In genomic region chr15:78926021-78926919, GRCm38 (mm10) we compare ENCODE assay signal across 8 mouse cellular contexts. TPM values are rescaled to one million over a fixed set of nuclear protein-coding genes. Genes with fewer than 3 reads are reported as not detected.
A peak's percentile ranks its signal among the peaks of the same experiment; 100 is the strongest.
DNase-seq lines count a peak whose midpoint lies in the region; ATAC-seq and TF ChIP-seq lines count a peak whose summit lies in the region.

Gene Lgals1 (plus strand): TSS chr15:78926725.

- H3K4me2 ChIP-seq in forebrain, embryonic 11.5 days (ENCODE audit: low read depth, low read length, severe bottlenecking): peak within 1 kb of the TSS; percentile 59
- H3K4me2 ChIP-seq in neural tube, embryonic 14.5 days (ENCODE audit: low read depth, low read length): peak within 1 kb of the TSS; percentile 59

- TF ChIP-seq CTCF in G1E (IDR thresholded peaks at IDR 0.05; ENCODE audit: low read depth, low read length): no peak

- intact Hi-C loops in heart, postnatal 10 days (cut with DNase I): no loop called here

- ATAC-seq in G1E (ENCODE audit: extremely low read depth, insufficient number of reproducible peaks, low FRiP score, poor library complexity, severe bottlenecking): peak; percentile 37
- ATAC-seq in forebrain, embryonic 11.5 days (replicated peaks; ENCODE audit: low FRiP score): peak; percentile 68
- ATAC-seq in neural tube, embryonic 14.5 days (ENCODE audit: low read depth): peak; percentile 65; the same call in 1 of the 2 replicates

- H3K27ac ChIP-seq in forebrain, embryonic 11.5 days (ENCODE audit: low read depth, low read length): no peak within 1 kb of the TSS
- peak within 1 kb of the TSS; percentile 64 for H3K27ac ChIP-seq in neural tube, embryonic 14.5 days (ENCODE audit: low read depth, low read length)

- H3K4me3 ChIP-seq in G1E (ENCODE audit: low read depth, low read length): peak within 1 kb of the TSS; percentile 79
- peak within 1 kb of the TSS; percentile 28 for H3K4me3 ChIP-seq in forebrain, embryonic 11.5 days (ENCODE audit: low read depth, low read length)
- peak within 1 kb of the TSS; percentile 20; the same call in 1 of the 2 replicates for H3K4me3 ChIP-seq in neural tube, embryonic 14.5 days (ENCODE audit: low read depth, low read length)

- H3K4me1 ChIP-seq in G1E (ENCODE audit: insufficient read depth, low read depth, low read length): peaks cover 87% of the 10 kb centered on the region
- H3K4me1 ChIP-seq in forebrain, embryonic 11.5 days (replicated peaks; ENCODE audit: control insufficient read depth, insufficient read depth, low read length): peaks cover 22% of the 10 kb centered on the region
- H3K4me1 ChIP-seq in neural tube, embryonic 14.5 days (ENCODE audit: control insufficient read depth, insufficient read depth, low read length): peaks cover 8% of the 10 kb centered on the region; the same call in 1 of the 2 replicates

- H3K36me3 ChIP-seq in G1E (replicated peaks): peaks cover 44% of the 10 kb centered on the region
- no peaks in the 10 kb centered on the region for H3K36me3 ChIP-seq in forebrain, embryonic 11.5 days (ENCODE audit: control insufficient read depth, insufficient read depth, low read length)
- H3K36me3 ChIP-seq in neural tube, embryonic 14.5 days (ENCODE audit: control insufficient read depth, insufficient read depth, low read length): no peaks in the 10 kb centered on the region

- DNase-seq in G1E (ENCODE audit: low spot score): peak; percentile 97
- DNase-seq in c-Kit-positive CD71-positive TER-119-positive erythroid progenitor cells, embryonic 14.5 days (ENCODE audit: low spot score): peak; percentile 79
- DNase-seq in forebrain, embryonic 11.5 days (ENCODE audit: low spot score): peak; percentile 84
- DNase-seq in heart, postnatal 10 days: peak; percentile 95 to 96
- peak; percentile 95 to 96 for DNase-seq in kidney, postnatal 36 days
- peak; percentile 86 for DNase-seq in lung, adult 18-20 months
- peak; percentile 85 for DNase-seq in thymus, postnatal 14 days

- peaks cover 4% of the 10 kb centered on the region for H3K9me3 ChIP-seq in G1E (replicated peaks)
- no peaks in the 10 kb centered on the region for H3K9me3 ChIP-seq in forebrain, embryonic 11.5 days (ENCODE audit: control insufficient read depth, low read length)
- H3K9me3 ChIP-seq in neural tube, embryonic 14.5 days (ENCODE audit: control insufficient read depth, low read length): no peaks in the 10 kb centered on the region

- no peaks in the 10 kb centered on the region for H3K27me3 ChIP-seq in G1E (ENCODE audit: insufficient read depth, low read length)
- H3K27me3 ChIP-seq in forebrain, embryonic 11.5 days (ENCODE audit: control insufficient read depth, insufficient read depth, low read length): peaks cover 4% of the 10 kb centered on the region; the same call in 1 of the 2 replicates
- H3K27me3 ChIP-seq in neural tube, embryonic 14.5 days (ENCODE audit: control insufficient read depth, insufficient read depth, low read length): no peaks in the 10 kb centered on the region

- 10% methylated on average over 20 of the region's 20 CpGs for WGBS in forebrain, embryonic 11.5 days
- 8% methylated on average over 20 of the region's 20 CpGs for WGBS in neural tube, embryonic 14.5 days

- peak within 1 kb of the TSS; percentile 35; the same call in 1 of the 2 replicates for H3K9ac ChIP-seq in forebrain, embryonic 11.5 days (ENCODE audit: low read length)
- H3K9ac ChIP-seq in neural tube, embryonic 14.5 days (replicated peaks; ENCODE audit: low read depth, low read length): peak within 1 kb of the TSS; percentile 32; the same call in 1 of the 2 replicates

RNA-seq across cellular contexts. Expression of gene Lgals1, which starts in this region (rescaled TPM):
- total RNA-seq in G1E (2014; fragmentation: Nextera tagmentation) (558 and 607 TPM in 2 replicates), G1E (2017) (3,673 and 4,536 TPM in 2 replicates)
- polyA plus RNA-seq in G1E (2012): 1,469 and 2,086 TPM in 2 replicates
- polyA plus RNA-seq in forebrain, embryonic 11.5 days (2014; fragmentation: Nextera tagmentation; extraction: Ambion mirVana): 279 and 319 TPM in 2 replicates
- total RNA-seq in heart, postnatal 10 days (2021): 100 to 1,000 TPM; 372 to 385 TPM
- 50.7 and 166 TPM in 2 replicates for polyA plus RNA-seq in neural tube, embryonic 14.5 days (2014; fragmentation: Nextera tagmentation; extraction: Ambion mirVana)

Comparison
In these comparisons a context has a peak if more than half of its experiments do, and no peak if none do; other contexts are left out.
1. H3K4me3 ChIP-seq: peak in every context shown above with its lines; median percentile 79 in G1E; 28 in forebrain, embryonic 11.5 days; 20 in neural tube, embryonic 14.5 days.